Mouse (Mus musculus) E14TG2a.4 (cell line): ENCODE results near the gene Rab26.

Experiments used
- CTCF ChIP-seq: conservative IDR thresholded peaks from 2 replicates; pipeline ENCODE4 v1.5.1; 2014; ENCODE audit warnings: low read length
- POU5F1 ChIP-seq: IDR thresholded peaks from 2 replicates; pipeline ENCODE4 v1.6.1; 2014; ENCODE audit warnings: low read length, borderline replicate concordance

GRCm38 (mm10) chr17:24580287-24580686, 46.3 kb upstream of the Rab26 start:
- TF ChIP-seq CTCF (no peak), POU5F1 (no peak)
